Mouse (Mus musculus) adrenal gland, adult 18-20 months (tissue): ENCODE results near the gene Stard8. TPM values are rescaled to one million over a fixed set of nuclear protein-coding genes. Genes with fewer than 3 reads are reported as not detected.
"Not testable (repeated sequence)": the region's sequence is repeated elsewhere in the genome, so short reads cannot be mapped to it uniquely, and the experiment has no call there.

Source experiments
- DNase-seq, 2 experiments: peaks; one replicate each; pipeline ENCODE4 v3.0.0; 2021 to 2022; ENCODE audit warnings: low spot score in 2 of 2
- long read RNA-seq, 2 experiments: library from polyadenylated mRNA; stranded (forward); transcript quantifications; one replicate each; pipeline ENCODE4 v2.0.0; 2021
- total RNA-seq, 2 experiments: library from RNA; stranded (reverse); gene quantifications; 1 replicate in 1 of 2; 2 replicates in 1 of 2; pipeline ENCODE4 v1.2.3; 2021

Stard8 gene
- 10 to 100 TPM; 26.4 to 28.4 TPM for total RNA-seq
- long read RNA-seq, experiment 1, full-length matches to known transcripts, result 11 of 13 reads
- long read RNA-seq, experiment 1, partial matches to known transcripts, result 0 of 13 reads
- long read RNA-seq, experiment 1, other reads (novel, unspliced or antisense), result 2 of 13 reads
- long read RNA-seq, experiment 2, full-length matches to known transcripts, result 3 of 21 reads
- long read RNA-seq, experiment 2, partial matches to known transcripts, result 13 of 21 reads
- long read RNA-seq, experiment 2, other reads (novel, unspliced or antisense), result 5 of 21 reads

GRCm38 (mm10) chrX:99003046-99003445, at the start of gene Stard8:
Gene Stard8, plus strand, starts transcription at chrX:99003248.
- DNase-seq, result peak in 1 of 2 experiments; percentile 29

- DNase-seq, result no peak
Observed at GRCm38 (mm10) chrX:98953941-98954340, 49.1 kb upstream of the Stard8 start.

GRCm38 (mm10) chrX:98958287-98958686, 44.8 kb upstream of the Stard8 start:
- no peak for DNase-seq

- DNase-seq, result no peak
Observed at GRCm38 (mm10) chrX:98959050-98959449, 44.0 kb upstream of the Stard8 start.

- DNase-seq, result no peak
Observed at GRCm38 (mm10) chrX:98963742-98964141, 39.3 kb upstream of the Stard8 start.

GRCm38 (mm10) chrX:98964513-98964912, 38.5 kb upstream of the Stard8 start:
- DNase-seq, result no peak

GRCm38 (mm10) chrX:98986611-98987010, 16.4 kb upstream of the Stard8 start:
- DNase-seq, result not testable (repeated sequence)

GRCm38 (mm10) chrX:98989574-98989973, 13.5 kb upstream of the Stard8 start:
- DNase-seq, result peak; percentile 54 to 63

- peak in 1 of 2 experiments; percentile 25 for DNase-seq
Observed at GRCm38 (mm10) chrX:99002065-99002464, 983 bp upstream of the Stard8 start.

GRCm38 (mm10) chrX:99010581-99010980, 7.5 kb downstream of the Stard8 start:
- no peak for DNase-seq

GRCm38 (mm10) chrX:99011281-99011680, 8.2 kb downstream of the Stard8 start:
- DNase-seq, result no peak

- no peak for DNase-seq
Observed at GRCm38 (mm10) chrX:99012486-99012885, 9.4 kb downstream of the Stard8 start.

- no peak for DNase-seq
Observed at GRCm38 (mm10) chrX:99015705-99016104, 12.7 kb downstream of the Stard8 start.

- no peak for DNase-seq
Observed at GRCm38 (mm10) chrX:99016987-99017386, 13.9 kb downstream of the Stard8 start.

GRCm38 (mm10) chrX:99017874-99018273, 14.8 kb downstream of the Stard8 start:
- no peak for DNase-seq

- DNase-seq, result no peak
Observed at GRCm38 (mm10) chrX:99019303-99019702, 16.3 kb downstream of the Stard8 start.

- no peak for DNase-seq
Observed at GRCm38 (mm10) chrX:99020215-99020614, 17.2 kb downstream of the Stard8 start.

- no peak for DNase-seq
Observed at GRCm38 (mm10) chrX:99021593-99021992, 18.5 kb downstream of the Stard8 start.

GRCm38 (mm10) chrX:99023951-99024350, 20.9 kb downstream of the Stard8 start:
- DNase-seq, result no peak

- DNase-seq, result no peak
Observed at GRCm38 (mm10) chrX:99035407-99035806, 32.4 kb downstream of the Stard8 start.

GRCm38 (mm10) chrX:99042451-99042951, 39.5 kb downstream of the Stard8 start:
- peak; percentile 69 to 70 for DNase-seq

- no peak for DNase-seq
Observed at GRCm38 (mm10) chrX:99043275-99043674, 40.2 kb downstream of the Stard8 start.

- DNase-seq, result no peak
Observed at GRCm38 (mm10) chrX:99043739-99044138, 40.7 kb downstream of the Stard8 start.
